Mouse (Mus musculus) embryo, embryonic 10.5 days (tissue): ENCODE measurements around the gene Gm44503.

ENCODE experiments used
- DNase-seq: peaks from one replicate; pipeline ENCODE4 v3.0.0-alpha.2; 2015; ENCODE audit warnings: low spot score

The Gm44503 gene

DNA sequence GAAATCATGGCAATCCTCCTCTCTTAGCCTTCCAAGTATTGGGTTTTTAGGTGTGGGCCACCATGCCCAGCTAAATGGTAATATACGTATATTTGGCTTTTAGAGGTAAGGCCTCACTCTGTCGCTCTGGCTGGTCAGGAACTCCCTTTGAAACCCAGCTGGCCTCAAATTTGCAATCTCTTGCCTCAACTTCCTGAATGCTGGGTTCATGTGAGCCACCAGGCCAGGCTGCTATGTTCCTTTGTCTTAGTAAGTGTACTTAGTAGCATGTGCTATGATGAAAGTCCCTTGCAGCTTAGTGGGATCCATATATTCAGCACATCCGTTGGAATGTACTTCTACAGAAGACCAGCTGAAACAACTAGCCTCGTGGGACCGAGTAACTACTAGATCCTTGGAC, 16.1 kb downstream of the Gm44503 start:
- DNase-seq = no peak

DNA sequence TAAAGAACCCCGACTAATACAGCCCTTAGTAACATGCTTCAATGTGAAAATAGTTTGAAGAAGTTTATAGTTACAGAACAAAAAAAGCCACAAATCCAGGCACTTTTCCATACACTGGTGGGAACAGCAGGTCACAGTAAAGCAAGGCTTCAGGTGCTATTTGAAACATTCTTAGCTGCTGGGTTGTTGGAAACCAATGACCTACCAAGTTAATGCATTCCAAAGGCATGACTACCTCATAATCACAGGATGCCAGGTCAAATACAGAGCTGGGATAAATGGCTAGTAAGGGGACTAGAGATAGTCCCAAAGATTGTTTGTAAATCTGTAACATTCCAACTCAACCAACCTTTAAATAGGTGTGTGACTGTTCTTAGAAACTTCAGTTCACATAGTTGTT, 16.6 kb downstream of the Gm44503 start:
- DNase-seq = no peak

DNA sequence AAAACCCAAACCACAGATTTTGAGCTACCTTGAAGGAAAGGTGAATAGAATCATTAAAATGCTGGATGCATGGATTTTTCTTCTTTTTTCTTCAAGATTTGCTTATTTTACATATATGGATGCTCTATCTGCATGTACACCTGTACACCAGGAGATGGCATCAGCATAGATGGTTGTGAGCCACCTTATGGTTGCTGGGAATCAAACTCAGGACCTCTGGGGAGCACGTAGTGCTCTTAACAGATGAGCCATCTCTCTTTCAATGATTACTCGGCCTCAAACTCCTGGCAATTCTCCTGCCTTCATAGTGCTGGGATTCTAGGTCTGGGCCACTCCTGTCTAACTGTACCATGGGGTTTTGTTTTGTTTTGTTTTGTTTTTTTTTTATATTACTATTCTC, 24.4 kb downstream of the Gm44503 start:
- DNase-seq = no peak

DNA sequence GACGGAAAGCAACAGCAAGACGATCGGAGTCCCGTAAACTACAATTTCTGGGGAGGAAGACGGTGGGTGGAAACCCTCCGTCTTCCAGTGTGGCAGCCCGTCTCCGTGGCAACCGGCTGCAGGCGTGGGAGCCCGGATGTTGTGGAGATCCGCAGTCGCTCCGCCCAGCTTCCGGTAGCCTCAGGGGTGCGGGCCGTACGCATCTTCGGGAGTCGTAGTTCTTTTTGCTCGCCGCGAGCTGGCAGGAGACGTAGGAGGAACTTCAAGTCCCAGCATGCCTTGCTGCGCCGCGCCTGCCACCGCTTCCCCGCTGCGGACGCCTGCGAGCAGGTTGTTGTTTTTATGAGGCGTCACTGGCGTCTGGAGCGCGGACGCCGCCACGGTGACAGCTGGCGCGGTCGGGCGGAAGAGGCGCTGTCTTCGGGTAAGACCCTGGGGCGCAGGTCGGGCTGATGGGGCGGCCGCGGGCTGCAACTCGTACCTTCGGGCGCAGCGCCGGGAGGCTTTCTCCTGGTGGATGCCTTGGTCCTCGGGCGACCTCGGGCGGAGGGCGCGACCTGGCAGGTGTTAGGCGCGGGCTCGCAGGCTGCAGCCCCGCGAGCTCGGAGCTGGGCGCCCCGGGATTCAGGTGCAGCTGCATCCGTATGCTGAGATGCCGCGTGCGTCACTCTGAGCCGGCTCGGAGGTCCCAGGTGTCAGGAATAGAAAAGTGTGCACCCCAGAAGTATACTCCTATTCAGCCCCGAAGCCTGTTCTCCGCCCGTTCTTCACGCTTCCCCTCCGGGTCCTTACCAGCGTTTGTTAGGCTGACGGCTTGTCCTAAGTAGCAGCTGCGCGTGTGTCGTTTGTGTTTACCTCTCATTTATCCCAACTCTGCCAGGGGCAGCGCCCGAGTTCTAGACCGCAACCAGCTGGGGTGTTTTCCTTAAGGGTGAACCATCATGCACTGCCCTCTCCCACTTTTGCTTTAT, 26.9 kb downstream of the Gm44503 start, which contains the start of the genes Ccpg1os and Ccpg1:
TSS of gene Ccpg1os (minus strand) at position 133 of the 971 bp plus-strand sequence.
TSS of gene Ccpg1 (plus strand) at position 180 of the 971 bp plus-strand sequence.
- DNase-seq = peak; percentile 98

DNA sequence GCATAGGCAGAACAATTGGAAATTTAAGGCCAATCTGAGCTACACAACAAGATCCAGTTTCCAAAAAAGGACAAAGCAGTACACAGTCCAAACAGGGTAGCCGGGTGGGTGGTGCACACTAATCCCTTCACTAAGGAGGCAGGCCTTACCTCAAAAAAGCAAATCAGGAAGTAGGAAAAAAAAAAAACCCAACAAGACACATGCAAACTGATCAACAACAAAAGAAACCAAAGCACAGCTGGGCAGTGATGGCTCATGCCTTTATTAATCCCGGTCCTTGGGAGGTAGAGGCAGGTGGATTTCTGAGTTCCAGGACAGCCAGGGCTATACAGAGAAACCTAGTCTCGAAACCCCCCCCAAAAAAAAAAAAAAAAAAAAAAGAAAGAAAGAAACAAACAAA, 29.1 kb downstream of the Gm44503 start:
- DNase-seq = no peak

DNA sequence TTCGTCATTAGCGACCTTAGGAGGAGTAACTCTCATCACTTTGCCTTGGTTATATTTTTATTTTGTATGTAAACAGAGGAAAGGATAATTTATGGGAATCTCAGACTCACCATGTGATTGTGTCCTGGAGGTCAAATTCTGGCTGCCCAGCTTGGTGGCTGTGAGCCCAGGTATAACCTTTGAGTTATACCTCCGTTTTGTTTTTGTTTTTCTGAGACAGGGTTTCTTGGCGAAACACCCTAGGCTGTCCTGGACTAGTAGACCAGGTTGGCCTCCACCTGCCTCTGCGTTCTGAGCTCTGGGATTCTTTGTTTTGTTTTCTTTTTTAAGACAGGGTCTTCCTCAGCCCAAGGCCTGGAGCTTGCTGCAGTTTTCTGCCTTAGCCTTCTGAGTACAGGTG, 30.1 kb downstream of the Gm44503 start:
- no peak for DNase-seq

DNA sequence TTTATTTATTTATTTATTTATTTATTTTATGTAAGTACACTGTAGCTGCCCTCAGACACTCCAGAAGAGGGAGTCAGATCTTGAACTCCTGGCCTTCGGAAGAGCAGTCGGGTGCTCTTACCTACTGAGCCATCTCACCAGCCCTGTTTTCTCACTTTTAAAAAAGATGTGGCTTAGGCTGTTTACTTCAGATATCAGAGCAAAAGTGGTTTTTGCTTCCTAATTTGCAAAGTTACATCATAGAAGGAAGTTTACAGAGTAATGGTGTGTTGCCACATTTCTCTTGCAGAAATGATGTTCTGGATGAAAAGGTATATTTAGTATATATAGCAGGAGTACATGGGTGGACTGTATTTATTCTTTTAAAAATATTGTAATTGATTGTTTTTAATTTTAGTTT, 32.8 kb downstream of the Gm44503 start:
- no peak for DNase-seq

DNA sequence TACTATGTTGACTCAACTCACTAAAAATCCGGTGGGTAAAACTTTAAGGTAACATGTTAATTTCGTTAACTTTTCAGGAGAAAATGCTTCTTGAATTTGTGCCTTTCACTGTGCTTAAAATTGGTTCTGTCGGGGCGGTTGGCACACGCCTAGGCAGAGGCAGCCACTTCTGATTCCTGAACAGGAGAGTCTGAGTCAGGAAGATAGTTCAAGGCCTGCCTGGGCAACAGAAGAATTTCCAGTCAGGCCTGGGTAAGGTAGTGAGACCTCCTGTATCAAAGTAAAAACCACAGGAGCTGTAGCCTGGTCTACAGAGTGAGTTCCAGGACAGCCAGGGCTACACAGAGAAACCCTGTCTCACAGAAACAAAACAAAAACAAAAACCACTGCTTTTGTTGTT, 33.9 kb downstream of the Gm44503 start:
- DNase-seq = no peak

DNA sequence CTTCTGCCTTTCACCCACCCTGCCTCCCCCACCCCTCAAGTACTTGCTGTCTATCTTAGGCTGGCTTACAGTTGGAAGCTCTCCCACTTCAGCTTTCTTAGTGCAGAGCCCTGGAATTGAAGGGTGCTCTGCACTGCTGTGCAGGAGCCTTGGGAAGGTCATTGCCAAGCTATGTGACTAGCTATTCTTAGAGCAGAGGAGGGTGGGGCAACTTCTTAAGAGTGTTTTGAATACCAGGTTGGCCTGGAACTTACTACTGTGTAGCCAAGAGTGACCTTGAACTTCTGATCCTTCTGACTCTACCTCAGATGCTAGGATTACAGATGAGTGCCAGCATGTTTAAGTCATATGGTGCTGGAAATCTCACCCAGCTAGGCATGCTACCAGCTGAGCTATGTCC, 37.5 kb downstream of the Gm44503 start:
- no peak for DNase-seq

DNA sequence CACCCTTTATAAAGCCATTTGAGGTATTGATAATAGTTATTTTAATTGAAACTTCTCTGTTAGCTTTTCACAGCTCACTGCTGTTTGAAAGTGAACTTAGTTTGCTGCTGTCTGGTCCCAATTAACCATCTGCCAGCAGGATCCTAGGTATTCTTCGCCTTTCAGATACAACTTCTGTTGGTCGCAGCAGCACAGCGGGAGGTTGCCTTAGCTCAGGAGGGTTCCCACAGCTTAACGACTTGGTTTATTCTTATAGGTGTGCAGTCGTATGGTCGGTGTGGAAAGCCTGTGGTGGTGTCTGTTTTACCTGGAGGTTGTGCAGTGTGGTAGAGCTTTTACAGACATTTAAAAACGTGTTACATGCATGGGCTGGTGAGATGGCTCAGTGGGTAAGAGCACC, 38.2 kb downstream of the Gm44503 start:
- DNase-seq = no peak

DNA sequence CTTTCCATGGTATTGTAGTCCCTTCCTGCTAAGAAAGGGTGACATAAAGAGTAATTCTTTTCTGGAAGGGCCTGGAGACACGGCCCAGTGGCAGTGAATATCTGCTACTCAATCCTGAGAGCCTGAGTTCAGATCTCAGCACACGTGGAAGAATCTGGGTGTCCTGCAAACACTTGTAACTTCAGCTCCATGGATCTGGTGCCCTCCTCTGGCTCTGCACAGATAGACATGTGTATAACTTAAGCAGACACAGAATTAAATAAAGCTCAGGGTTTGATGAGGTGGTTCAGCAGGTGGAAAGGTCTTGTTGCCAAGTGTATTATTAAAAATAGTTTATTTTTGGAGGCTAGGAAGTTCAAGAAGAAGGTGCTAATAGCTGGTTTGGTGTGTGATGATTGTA, 41.8 kb downstream of the Gm44503 start:
- no peak for DNase-seq

DNA sequence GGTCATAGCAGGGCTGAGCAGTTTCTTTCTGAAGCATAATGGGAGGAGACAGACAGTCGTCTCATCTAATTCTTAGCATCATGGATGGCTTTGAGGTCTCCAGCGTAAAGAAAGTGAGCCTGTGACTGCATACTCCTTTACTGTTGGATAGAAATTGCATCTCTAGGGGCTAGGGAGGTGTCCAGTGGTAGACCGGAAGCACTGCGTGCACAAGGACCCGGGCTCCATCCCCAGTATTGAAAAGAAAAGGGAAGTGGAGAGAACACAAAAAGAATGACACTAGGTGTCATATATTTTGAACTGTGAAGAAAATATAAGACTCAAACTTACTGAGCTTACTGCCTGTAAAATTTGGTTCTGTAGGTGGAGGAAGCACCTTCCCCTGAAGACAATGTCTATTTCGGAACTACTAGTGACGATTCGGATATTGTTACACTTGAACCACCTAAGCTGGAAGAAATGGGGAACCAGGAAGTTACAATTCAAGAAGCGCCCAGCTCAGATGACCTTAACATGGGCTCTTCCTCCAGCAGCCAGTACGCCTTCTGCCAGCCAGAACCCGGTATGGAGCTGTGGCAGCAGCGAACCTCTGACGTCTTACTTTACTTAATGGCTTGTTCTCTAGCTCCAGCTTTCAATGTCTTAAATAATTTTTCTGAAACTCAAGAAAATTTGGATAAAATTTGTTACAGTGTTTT, 42.8 kb downstream of the Gm44503 start:
- DNase-seq = no peak

DNA sequence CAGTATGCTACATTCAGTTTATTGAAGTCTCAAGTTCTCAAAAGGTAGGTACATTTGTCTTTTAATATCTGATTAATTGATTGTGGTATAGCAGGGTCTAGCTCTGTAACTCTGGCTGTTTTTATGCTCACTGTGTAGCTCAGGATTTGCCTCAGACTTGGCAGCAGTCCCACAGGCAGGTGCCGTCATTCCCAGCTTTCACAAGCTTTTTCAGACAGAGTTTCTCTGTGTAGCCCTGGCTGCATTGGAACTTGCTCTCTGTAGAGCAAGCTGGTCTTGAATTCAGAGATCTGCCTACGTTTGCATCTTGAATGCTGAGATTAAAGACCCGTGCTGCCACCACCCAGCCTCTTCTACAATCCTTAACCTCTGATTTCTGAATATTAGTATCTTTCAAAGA, 43.5 kb downstream of the Gm44503 start:
- no peak for DNase-seq

DNA sequence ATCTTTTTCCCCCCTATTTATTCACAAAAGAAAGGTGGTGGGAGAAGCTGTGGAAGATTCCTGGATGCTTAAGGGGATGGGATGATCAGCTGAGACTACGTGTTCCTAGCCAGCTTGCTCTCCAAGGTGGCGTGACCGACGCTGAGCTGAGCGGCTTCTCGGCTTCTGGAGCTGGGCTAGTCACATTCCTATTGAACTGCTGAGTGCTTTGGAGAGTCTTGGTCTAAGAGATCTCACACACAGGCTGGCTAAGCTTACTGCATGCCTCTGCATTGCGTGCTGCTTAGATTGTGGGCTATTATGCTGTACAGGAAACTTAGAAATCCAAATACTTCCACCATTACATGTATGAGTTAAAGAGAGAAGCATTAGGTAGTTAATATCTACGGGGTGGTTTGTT, 45.4 kb downstream of the Gm44503 start:
- DNase-seq = no peak

DNA sequence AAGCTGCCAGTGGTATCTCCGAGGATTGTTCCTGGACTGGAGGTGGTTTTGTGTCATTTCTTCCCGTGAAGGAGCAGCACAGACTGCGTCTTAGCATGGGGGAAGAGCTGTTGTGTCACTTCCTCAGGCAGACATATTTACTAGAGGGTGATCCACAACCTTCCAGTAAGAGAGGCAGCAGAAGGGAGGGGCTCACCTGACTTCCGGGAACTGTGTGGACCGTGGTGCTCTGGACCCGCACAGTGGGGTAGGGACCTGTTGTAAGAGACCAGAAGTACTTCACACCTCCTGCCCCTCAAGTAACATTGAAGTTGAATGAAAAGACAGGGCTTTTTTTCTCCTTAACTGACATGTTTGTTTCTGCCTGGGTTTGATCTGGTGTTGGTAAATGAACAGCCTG, 46.5 kb downstream of the Gm44503 start:
- no peak for DNase-seq

DNA sequence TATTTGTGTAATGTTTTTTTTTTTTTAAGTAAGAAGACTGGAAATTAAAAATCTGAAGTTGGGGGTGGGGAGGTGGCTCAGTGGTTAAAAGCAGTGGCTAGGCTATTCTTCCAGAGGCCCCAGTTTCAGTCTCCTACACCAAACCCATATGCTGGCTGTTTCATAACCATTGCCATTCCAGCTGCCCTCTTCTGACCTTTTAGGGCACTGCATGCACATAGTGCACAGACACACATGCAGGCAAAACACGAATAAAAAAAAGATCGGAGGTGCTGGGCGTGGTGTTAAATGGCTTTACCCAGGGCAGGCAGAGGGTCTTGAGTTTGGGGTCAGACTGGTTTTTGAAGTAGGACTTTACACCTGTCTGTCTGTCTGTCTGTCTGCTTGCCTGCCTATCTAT, 47.5 kb downstream of the Gm44503 start:
- no peak for DNase-seq

DNA sequence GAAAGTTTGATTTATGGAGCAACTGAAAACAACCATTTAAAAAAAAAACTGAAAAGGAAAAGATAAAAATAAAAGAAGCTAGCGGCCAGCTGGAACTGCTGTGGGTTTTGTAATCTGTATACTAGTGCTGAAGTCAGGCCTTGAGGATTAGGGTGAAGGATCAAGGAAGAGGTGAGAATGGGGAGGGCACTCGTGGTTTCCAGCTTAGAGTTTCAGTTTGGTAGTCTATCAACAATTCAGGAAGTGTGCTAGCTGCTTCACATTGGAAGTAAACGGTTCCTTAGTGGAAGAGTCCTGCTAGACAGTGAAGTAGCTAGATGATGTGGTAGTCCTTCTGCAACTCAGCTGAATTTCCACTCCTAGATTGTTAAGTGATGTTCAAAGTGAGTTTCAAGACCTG, 49.7 kb downstream of the Gm44503 start:
- DNase-seq = no peak

DNA sequence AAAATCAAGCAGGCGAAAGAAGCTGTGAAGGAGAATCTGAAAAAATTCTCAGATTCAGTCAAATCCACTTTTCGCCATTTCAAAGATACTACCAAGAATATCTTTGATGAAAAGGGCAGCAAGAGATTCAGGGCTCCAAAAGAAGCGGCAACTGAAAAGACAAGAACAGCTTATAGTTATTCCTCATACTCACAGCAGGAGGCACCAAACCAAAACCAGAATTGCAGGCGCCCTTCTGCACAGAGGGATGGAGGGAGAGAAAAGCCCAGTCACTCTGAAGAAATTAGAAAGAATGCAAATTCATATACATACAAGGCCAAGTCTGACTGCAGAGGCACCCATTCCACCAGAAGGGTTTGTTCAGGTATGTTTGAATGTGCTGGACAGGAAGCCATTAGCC, 54.0 kb downstream of the Gm44503 start:
- DNase-seq = no peak

DNA sequence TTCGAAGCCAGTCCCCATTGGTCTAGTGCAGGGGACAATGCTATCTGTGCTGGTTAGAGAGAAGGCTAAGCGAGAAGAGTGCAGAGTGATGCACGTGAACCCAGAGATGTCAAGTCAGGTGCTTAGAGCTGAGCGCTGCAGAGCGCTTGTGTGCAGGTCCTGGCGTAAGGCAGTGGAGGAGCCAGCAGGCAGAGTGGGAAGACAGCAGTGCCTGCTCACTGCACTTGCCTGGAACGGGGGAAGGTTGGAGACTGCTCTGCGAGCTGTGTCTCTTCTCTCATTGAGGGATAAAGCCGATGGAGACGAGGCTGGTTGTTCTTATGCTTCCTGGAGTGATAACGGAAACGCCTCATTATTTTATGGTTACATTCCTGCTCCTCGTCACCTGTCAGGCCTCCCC, 56.1 kb downstream of the Gm44503 start:
- DNase-seq = no peak

DNA sequence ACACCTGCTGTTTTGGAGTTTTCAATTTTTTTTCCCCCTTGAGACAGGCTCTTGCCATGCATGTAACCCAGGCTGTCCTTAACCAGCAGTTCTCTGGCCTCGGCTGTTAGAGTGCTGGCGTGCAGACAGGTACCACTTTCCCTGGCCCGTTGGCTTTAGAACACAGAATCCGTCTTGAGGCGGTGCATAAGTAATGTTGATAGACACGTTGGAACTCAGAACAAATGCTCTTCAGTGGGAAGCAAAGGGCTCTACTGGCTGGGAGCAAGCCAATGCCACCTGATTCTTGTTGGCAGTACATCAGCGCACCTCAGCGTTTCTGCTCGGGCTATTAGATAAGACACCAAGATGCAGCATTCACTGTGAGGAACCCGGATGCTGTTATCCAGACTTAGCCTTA, 61.2 kb downstream of the Gm44503 start:
- no peak for DNase-seq

DNA sequence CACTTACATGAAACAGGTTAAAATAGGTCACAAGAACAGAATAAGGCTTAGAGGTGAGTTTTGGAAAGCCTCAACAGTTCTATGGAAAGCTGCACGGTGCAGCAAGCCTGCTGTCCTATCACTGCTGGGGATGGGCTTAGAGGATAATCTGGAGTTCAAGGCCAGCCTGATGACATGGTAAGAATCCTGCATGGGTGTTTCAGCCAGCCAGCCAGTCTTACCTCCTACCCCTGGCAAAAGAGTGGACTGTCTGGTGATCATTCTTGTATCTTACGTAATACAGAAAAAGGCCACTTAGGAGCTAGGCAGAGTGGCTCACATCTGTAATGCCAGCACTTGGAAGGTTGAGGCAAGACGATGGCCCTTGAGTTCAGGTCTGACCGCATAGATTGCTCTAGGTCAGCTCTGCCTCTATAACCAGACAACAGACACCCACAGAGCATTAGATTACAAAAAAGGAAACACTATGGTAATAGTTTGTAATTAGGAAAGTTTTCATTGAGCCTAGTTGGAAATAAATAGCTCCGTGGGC, 62.0 kb downstream of the Gm44503 start:
- no peak for DNase-seq

DNA sequence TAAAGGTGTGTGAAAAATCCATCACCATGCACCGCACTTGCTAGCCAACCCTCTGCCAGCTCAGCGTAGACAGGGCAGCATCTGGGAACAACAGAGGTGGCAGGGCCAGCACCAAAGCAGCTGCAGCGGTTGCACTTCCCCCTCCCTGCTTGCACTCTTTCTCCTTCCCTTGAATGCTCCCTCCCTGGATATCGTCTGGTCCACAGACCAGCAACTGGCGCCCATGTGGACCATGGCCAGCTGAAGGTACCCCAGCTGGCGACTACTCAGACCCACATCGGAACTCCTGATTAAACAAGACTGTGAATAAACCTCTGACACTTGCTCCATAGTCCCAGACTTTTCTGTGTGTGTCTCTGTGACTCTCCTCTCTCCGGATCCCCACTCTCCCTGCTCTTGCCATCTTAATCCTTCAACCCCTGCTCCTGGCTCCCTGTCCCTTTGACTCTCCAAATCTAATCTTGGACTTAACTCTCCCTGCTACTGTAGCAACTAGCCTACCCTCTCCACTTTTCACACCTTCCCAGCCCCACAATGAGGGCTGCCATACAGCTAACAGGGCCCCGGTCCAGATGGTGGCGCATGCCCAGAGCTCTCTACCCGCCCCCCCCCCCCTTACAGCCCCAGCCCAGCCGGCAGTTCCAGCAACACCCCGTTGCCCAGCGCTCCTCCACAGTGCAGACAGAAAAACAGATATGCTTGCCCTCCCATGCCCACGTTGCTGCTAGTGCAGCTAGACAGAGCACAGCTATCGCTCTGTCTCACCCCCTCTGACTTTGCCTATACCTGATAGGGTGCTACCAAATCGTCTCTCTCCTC, 67.4 kb downstream of the Gm44503 start:
- DNase-seq = peak; percentile 37
